8 mouse cellular contexts compared by ENCODE assay signal in genomic region chr1:74236590-74237317, GRCm38 (mm10). TPM values are rescaled to one million over a fixed set of nuclear protein-coding genes. Genes with fewer than 3 reads are reported as not detected.
DNase-seq lines count a peak whose midpoint lies in the region; ATAC-seq and TF ChIP-seq lines count a peak whose summit lies in the region.

No protein-coding gene starts in this region.

- H3K27me3 ChIP-seq in forebrain, postnatal 0 days (ENCODE audit: insufficient read depth, low read length), result no peaks in the 10 kb centered on the region
- H3K27me3 ChIP-seq in hindbrain, embryonic 16.5 days (replicated peaks; ENCODE audit: control insufficient read depth, insufficient read depth, low read length), result no peaks in the 10 kb centered on the region
- no peaks in the 10 kb centered on the region for H3K27me3 ChIP-seq in liver, embryonic 11.5 days (replicated peaks; ENCODE audit: control insufficient read depth, insufficient read depth, low read length)
- no peaks in the 10 kb centered on the region for H3K27me3 ChIP-seq in midbrain, embryonic 16.5 days (ENCODE audit: control insufficient read depth, insufficient read depth, low read depth, low read length)
- no peaks in the 10 kb centered on the region for H3K27me3 ChIP-seq in stomach, embryonic 16.5 days (ENCODE audit: control insufficient read depth, insufficient read depth, low read length)

- 2% methylated on average over 54 of the region's 57 CpGs for WGBS in forebrain, postnatal 0 days
- under 1% methylated on average over 44 of the region's 57 CpGs for WGBS in hindbrain, embryonic 16.5 days
- WGBS in liver, embryonic 11.5 days, result under 1% methylated on average over 44 of the region's 57 CpGs
- under 1% methylated on average over 52 of the region's 57 CpGs for WGBS in midbrain, embryonic 16.5 days
- under 1% methylated on average over 57 of the region's 57 CpGs for WGBS in stomach, embryonic 16.5 days

- H3K9ac ChIP-seq in forebrain, postnatal 0 days, result peak overlapping the region; percentile 82
- peak overlapping the region; percentile 81 for H3K9ac ChIP-seq in hindbrain, embryonic 16.5 days (ENCODE audit: low read depth, low read length)
- H3K9ac ChIP-seq in liver, embryonic 11.5 days (ENCODE audit: low read depth, low read length), result peak overlapping the region; percentile 92
- H3K9ac ChIP-seq in midbrain, embryonic 16.5 days (ENCODE audit: low read depth, low read length), result peak overlapping the region; percentile 97
- H3K9ac ChIP-seq in stomach, embryonic 16.5 days (ENCODE audit: low read length), result peak overlapping the region; percentile 96

- ATAC-seq in forebrain, postnatal 0 days, result peak; percentile 52
- ATAC-seq in hindbrain, embryonic 16.5 days, result peak; percentile 83
- ATAC-seq in liver, embryonic 11.5 days (replicated peaks; ENCODE audit: low FRiP score), result peak; percentile 53
- ATAC-seq in midbrain, embryonic 16.5 days, result peak; percentile 81
- peak; percentile 46 for ATAC-seq in stomach, embryonic 16.5 days (ENCODE audit: insufficient read depth, low FRiP score)

- no peak for TF ChIP-seq CTCF in bone marrow macrophage, adult 2 months (IDR thresholded peaks at IDR 0.05; ENCODE audit: low read depth, low read length)
- no peak for TF ChIP-seq CTCF in forebrain, postnatal 0 days (IDR thresholded peaks at IDR 0.05; ENCODE audit: low read depth)

- peak overlapping the region; percentile 89 for H3K4me3 ChIP-seq in bone marrow macrophage, adult 2 months (ENCODE audit: insufficient read depth, low read length)
- peak overlapping the region; percentile 97 for H3K4me3 ChIP-seq in forebrain, postnatal 0 days (ENCODE audit: low read depth, low read length)
- peak overlapping the region; percentile 94 for H3K4me3 ChIP-seq in hindbrain, embryonic 16.5 days (ENCODE audit: low read length)
- H3K4me3 ChIP-seq in liver, embryonic 11.5 days (ENCODE audit: low read depth, low read length), result peak overlapping the region; percentile 95
- H3K4me3 ChIP-seq in midbrain, embryonic 16.5 days (ENCODE audit: low read depth, low read length), result peak overlapping the region; percentile 96
- H3K4me3 ChIP-seq in stomach, embryonic 16.5 days (replicated peaks; ENCODE audit: low read length), result peak overlapping the region; percentile 85

- no peaks in the 10 kb centered on the region for H3K36me3 ChIP-seq in forebrain, postnatal 0 days (ENCODE audit: insufficient read depth)
- no peaks in the 10 kb centered on the region for H3K36me3 ChIP-seq in hindbrain, embryonic 16.5 days (ENCODE audit: control insufficient read depth, insufficient read depth, low read length)
- no peaks in the 10 kb centered on the region for H3K36me3 ChIP-seq in liver, embryonic 11.5 days (ENCODE audit: control insufficient read depth, insufficient read depth, low read length)
- H3K36me3 ChIP-seq in midbrain, embryonic 16.5 days (ENCODE audit: control insufficient read depth, insufficient read depth, low read length), result no peaks in the 10 kb centered on the region
- H3K36me3 ChIP-seq in stomach, embryonic 16.5 days (ENCODE audit: control insufficient read depth, insufficient read depth, low read length), result no peaks in the 10 kb centered on the region

- peaks cover 26% of the 10 kb centered on the region for H3K4me1 ChIP-seq in bone marrow macrophage, adult 2 months (ENCODE audit: control insufficient read depth, insufficient read depth, low read length)
- H3K4me1 ChIP-seq in forebrain, postnatal 0 days (ENCODE audit: insufficient read depth), result peaks cover 21% of the 10 kb centered on the region
- H3K4me1 ChIP-seq in hindbrain, embryonic 16.5 days (ENCODE audit: control insufficient read depth, insufficient read depth, low read depth, low read length), result peaks cover 34% of the 10 kb centered on the region
- H3K4me1 ChIP-seq in liver, embryonic 11.5 days (replicated peaks; ENCODE audit: control insufficient read depth, insufficient read depth, low read length), result peaks cover 39% of the 10 kb centered on the region
- peaks cover 34% of the 10 kb centered on the region for H3K4me1 ChIP-seq in midbrain, embryonic 16.5 days (ENCODE audit: control insufficient read depth, insufficient read depth, low read length)
- H3K4me1 ChIP-seq in stomach, embryonic 16.5 days (ENCODE audit: control insufficient read depth, insufficient read depth, low read length), result peaks cover 39% of the 10 kb centered on the region

- peak overlapping the region; percentile 67 for H3K4me2 ChIP-seq in forebrain, postnatal 0 days (ENCODE audit: low read depth)
- peak overlapping the region; percentile 87 for H3K4me2 ChIP-seq in hindbrain, embryonic 16.5 days (ENCODE audit: low read length)
- peak overlapping the region; percentile 96 for H3K4me2 ChIP-seq in liver, embryonic 11.5 days
- H3K4me2 ChIP-seq in midbrain, embryonic 16.5 days (ENCODE audit: low read length), result peak overlapping the region; percentile 68
- peak overlapping the region; percentile 87 for H3K4me2 ChIP-seq in stomach, embryonic 16.5 days (ENCODE audit: low read depth, low read length)

- H3K9me3 ChIP-seq in forebrain, postnatal 0 days (ENCODE audit: low read length), result no peaks in the 10 kb centered on the region
- H3K9me3 ChIP-seq in hindbrain, embryonic 16.5 days (ENCODE audit: control insufficient read depth, low read length), result no peaks in the 10 kb centered on the region
- H3K9me3 ChIP-seq in liver, embryonic 11.5 days (ENCODE audit: control insufficient read depth, low read length), result no peaks in the 10 kb centered on the region
- no peaks in the 10 kb centered on the region for H3K9me3 ChIP-seq in midbrain, embryonic 16.5 days (replicated peaks; ENCODE audit: control insufficient read depth, low read length, poor library complexity, severe bottlenecking)
- H3K9me3 ChIP-seq in stomach, embryonic 16.5 days (replicated peaks; ENCODE audit: control insufficient read depth, low read length), result no peaks in the 10 kb centered on the region

- DNase-seq in frontal cortex, postnatal 36 days (ENCODE audit: low spot score in 2 of 2), result peak; percentile 36 to 37
- no peak for DNase-seq in frontal cortex, postnatal 14 days (ENCODE audit: low spot score in 2 of 2)
- no peak for DNase-seq in forebrain, postnatal 0 days
- peak; percentile 69 for DNase-seq in liver, embryonic 11.5 days (ENCODE audit: low spot score)

- TF ChIP-seq POLR2A in bone marrow macrophage, adult 2 months (IDR thresholded peaks at IDR 0.05; ENCODE audit: borderline replicate concordance, low read depth, low read length), result no peak

- peak overlapping the region; percentile 91 for H3K27ac ChIP-seq in bone marrow macrophage, adult 2 months (ENCODE audit: insufficient read depth, low read depth, low read length)
- H3K27ac ChIP-seq in forebrain, postnatal 0 days (ENCODE audit: low read depth, low read length), result peak overlapping the region; percentile 90
- H3K27ac ChIP-seq in hindbrain, embryonic 16.5 days (ENCODE audit: low read depth, low read length), result peak overlapping the region; percentile 91
- peak overlapping the region; percentile 89 for H3K27ac ChIP-seq in liver, embryonic 11.5 days (ENCODE audit: low read depth, low read length)
- peak overlapping the region; percentile 87 for H3K27ac ChIP-seq in midbrain, embryonic 16.5 days (ENCODE audit: low read length)
- peak overlapping the region; percentile 96 for H3K27ac ChIP-seq in stomach, embryonic 16.5 days (ENCODE audit: low read length)

RNA-seq across cellular contexts. Expression of gene Arpc2, which starts 0.9 kb away (rescaled TPM):
- polyA plus RNA-seq in bone marrow macrophage, adult 2 months (2012; ENCODE audit: insufficient read depth, insufficient read length, missing spikeins), result 973 and 974 TPM in 2 replicates
- 241 and 268 TPM in 2 replicates for total RNA-seq in forebrain, postnatal 0 days (2014; rRNA removed)
- 541 and 596 TPM in 2 replicates for polyA plus RNA-seq in forebrain, postnatal 0 days (2015; fragmentation: Nextera tagmentation; extraction: Ambion mirVana)
- 411 and 415 TPM in 2 replicates for polyA plus RNA-seq in hindbrain, embryonic 16.5 days (2015; fragmentation: Nextera tagmentation; extraction: Ambion mirVana)
- polyA plus RNA-seq in liver, embryonic 11.5 days (2014; fragmentation: Nextera tagmentation; extraction: Ambion mirVana), result 375 and 384 TPM in 2 replicates
- polyA plus RNA-seq in midbrain, embryonic 16.5 days (2015; fragmentation: Nextera tagmentation; extraction: Ambion mirVana), result 434 and 444 TPM in 2 replicates
- 544 and 546 TPM in 2 replicates for polyA plus RNA-seq in stomach, embryonic 16.5 days (2015; fragmentation: Nextera tagmentation; extraction: Ambion mirVana)

RNA-seq across cellular contexts. Expression of gene Gpbar1, which starts 41.6 kb away (rescaled TPM):
- polyA plus RNA-seq in bone marrow macrophage, adult 2 months (2012; ENCODE audit: insufficient read depth, insufficient read length, missing spikeins), result not detected in 2 replicates
- not detected in 2 replicates for total RNA-seq in forebrain, postnatal 0 days (2014; rRNA removed)
- 0.21 TPM in 1 of 2 replicates, not detected in the other for polyA plus RNA-seq in forebrain, postnatal 0 days (2015; fragmentation: Nextera tagmentation; extraction: Ambion mirVana)
- polyA plus RNA-seq in hindbrain, embryonic 16.5 days (2015; fragmentation: Nextera tagmentation; extraction: Ambion mirVana), result 0.20 TPM in 1 of 2 replicates, not detected in the other
- polyA plus RNA-seq in liver, embryonic 11.5 days (2014; fragmentation: Nextera tagmentation; extraction: Ambion mirVana), result 2.8 and 3.2 TPM in 2 replicates
- 0.20 and 0.34 TPM in 2 replicates for polyA plus RNA-seq in midbrain, embryonic 16.5 days (2015; fragmentation: Nextera tagmentation; extraction: Ambion mirVana)
- polyA plus RNA-seq in stomach, embryonic 16.5 days (2015; fragmentation: Nextera tagmentation; extraction: Ambion mirVana), result 1.0 and 1.2 TPM in 2 replicates

RNA-seq across cellular contexts. Expression of gene Cxcr1, which starts 42.3 kb away (rescaled TPM):
- polyA plus RNA-seq in bone marrow macrophage, adult 2 months (2012; ENCODE audit: insufficient read depth, insufficient read length, missing spikeins), result not detected in 2 replicates
- total RNA-seq in forebrain, postnatal 0 days (2014; rRNA removed), result not detected in 2 replicates
- not detected in 2 replicates for polyA plus RNA-seq in forebrain, postnatal 0 days (2015; fragmentation: Nextera tagmentation; extraction: Ambion mirVana)
- polyA plus RNA-seq in hindbrain, embryonic 16.5 days (2015; fragmentation: Nextera tagmentation; extraction: Ambion mirVana), result not detected in 2 replicates
- polyA plus RNA-seq in liver, embryonic 11.5 days (2014; fragmentation: Nextera tagmentation; extraction: Ambion mirVana), result not detected in 2 replicates
- not detected in 2 replicates for polyA plus RNA-seq in midbrain, embryonic 16.5 days (2015; fragmentation: Nextera tagmentation; extraction: Ambion mirVana)
- not detected in 2 replicates for polyA plus RNA-seq in stomach, embryonic 16.5 days (2015; fragmentation: Nextera tagmentation; extraction: Ambion mirVana)

RNA-seq across cellular contexts. Expression of gene Aamp, which starts 47.8 kb away (rescaled TPM):
- 104 and 124 TPM in 2 replicates for polyA plus RNA-seq in bone marrow macrophage, adult 2 months (2012; ENCODE audit: insufficient read depth, insufficient read length, missing spikeins)
- 160 and 179 TPM in 2 replicates for total RNA-seq in forebrain, postnatal 0 days (2014; rRNA removed)
- polyA plus RNA-seq in forebrain, postnatal 0 days (2015; fragmentation: Nextera tagmentation; extraction: Ambion mirVana), result 211 and 215 TPM in 2 replicates
- polyA plus RNA-seq in hindbrain, embryonic 16.5 days (2015; fragmentation: Nextera tagmentation; extraction: Ambion mirVana), result 237 and 241 TPM in 2 replicates
- polyA plus RNA-seq in liver, embryonic 11.5 days (2014; fragmentation: Nextera tagmentation; extraction: Ambion mirVana), result 190 and 193 TPM in 2 replicates
- 205 and 212 TPM in 2 replicates for polyA plus RNA-seq in midbrain, embryonic 16.5 days (2015; fragmentation: Nextera tagmentation; extraction: Ambion mirVana)
- 227 and 252 TPM in 2 replicates for polyA plus RNA-seq in stomach, embryonic 16.5 days (2015; fragmentation: Nextera tagmentation; extraction: Ambion mirVana)

RNA-seq across cellular contexts. Expression of gene Pnkd, which starts 48.0 kb away (rescaled TPM):
- 37.6 and 37.8 TPM in 2 replicates for polyA plus RNA-seq in bone marrow macrophage, adult 2 months (2012; ENCODE audit: insufficient read depth, insufficient read length, missing spikeins)
- 57.5 and 64.5 TPM in 2 replicates for total RNA-seq in forebrain, postnatal 0 days (2014; rRNA removed)
- polyA plus RNA-seq in forebrain, postnatal 0 days (2015; fragmentation: Nextera tagmentation; extraction: Ambion mirVana), result 112 and 128 TPM in 2 replicates
- 166 and 167 TPM in 2 replicates for polyA plus RNA-seq in hindbrain, embryonic 16.5 days (2015; fragmentation: Nextera tagmentation; extraction: Ambion mirVana)
- polyA plus RNA-seq in liver, embryonic 11.5 days (2014; fragmentation: Nextera tagmentation; extraction: Ambion mirVana), result 79.7 and 84.3 TPM in 2 replicates
- polyA plus RNA-seq in midbrain, embryonic 16.5 days (2015; fragmentation: Nextera tagmentation; extraction: Ambion mirVana), result 117 and 125 TPM in 2 replicates
- polyA plus RNA-seq in stomach, embryonic 16.5 days (2015; fragmentation: Nextera tagmentation; extraction: Ambion mirVana), result 108 and 119 TPM in 2 replicates

Comparison
In these comparisons a context has a peak if more than half of its experiments do, and no peak if none do; other contexts are left out.
1. DNase-seq: peak in frontal cortex, postnatal 36 days (2 of 2) and liver, embryonic 11.5 days (single experiment); none in frontal cortex, postnatal 14 days (0 of 2) and forebrain, postnatal 0 days (single experiment).
2. Peak in every context shown above with its lines, with median percentiles within 50 percentile points of each other: H3K27ac ChIP-seq, H3K4me3 ChIP-seq, ATAC-seq, H3K4me2 ChIP-seq and H3K9ac ChIP-seq.